Mouse (Mus musculus) MEL (cell line): ENCODE results near the gene Tas2r143. TPM values are rescaled to one million over a fixed set of nuclear protein-coding genes. Genes with fewer than 3 reads are reported as not detected.
A peak's percentile ranks its signal among the peaks of the same experiment; 100 is the strongest.

Experiments used
- DNase-seq: peaks from one replicate; pipeline ENCODE4 v3.0.0; 2011; ENCODE audit warnings: low read depth, low spot score
- H3K27ac ChIP-seq: 2 replicates; pipeline ENCODE4 v1.5.1; 2012; ENCODE audit warnings: low read depth, mild to moderate bottlenecking, control low read depth, low read length, moderate library complexity; ENCODE audit not compliant: control insufficient read depth
- H3K27me3 ChIP-seq, 2 experiments: fragments of 150-350 bp in 1 of 2; sonication (generic) in 1 of 2; 2 replicates each; pipeline ENCODE4 v1.6.1; 2012; ENCODE audit warnings: low read length in 2 of 2, mild to moderate bottlenecking in 2 of 2, improper control_type of control experiment in 1 of 2, moderate library complexity in 1 of 2; ENCODE audit not compliant: insufficient read depth in 2 of 2, control insufficient read depth in 1 of 2
- H3K36me3 ChIP-seq, 2 experiments: 2 replicates each; pipeline ENCODE4 v1.6.1; 2012 to 2014; ENCODE audit warnings: low read length in 2 of 2, improper control_type of control experiment in 1 of 2, inconsistent platforms in 1 of 2, mild to moderate bottlenecking in 1 of 2; ENCODE audit not compliant: insufficient read depth in 2 of 2, control insufficient read depth in 1 of 2
- H3K4me1 ChIP-seq, 2 experiments: fragments of 150-350 bp in 1 of 2; sonication (generic) in 1 of 2; 2 replicates each; pipeline ENCODE4 v1.6.1; 2012; ENCODE audit warnings: low read length in 2 of 2, improper control_type of control experiment in 1 of 2, mild to moderate bottlenecking in 1 of 2; ENCODE audit not compliant: insufficient read depth in 2 of 2, control insufficient read depth in 1 of 2
- H3K4me3 ChIP-seq, 2 experiments: fragments of 150-350 bp in 1 of 2; sonication (generic) in 1 of 2; 2 replicates each; pipeline ENCODE4 v1.5.1; 2012; ENCODE audit warnings: low read depth in 2 of 2, low read length in 2 of 2, mild to moderate bottlenecking in 2 of 2, moderate library complexity in 2 of 2, control low read depth in 1 of 2, improper control_type of control experiment in 1 of 2; ENCODE audit not compliant: control insufficient read depth in 1 of 2, insufficient read depth in 1 of 2
- H3K79me2 ChIP-seq: 2 replicates; pipeline ENCODE4 v1.6.1; 2012; ENCODE audit warnings: mild to moderate bottlenecking, low read length, moderate library complexity; ENCODE audit not compliant: control insufficient read depth, poor library complexity, insufficient read depth
- H3K9ac ChIP-seq: 2 replicates; pipeline ENCODE4 v1.6.1; 2012; ENCODE audit warnings: low read depth, mild to moderate bottlenecking, control low read depth, low read length, moderate library complexity; ENCODE audit not compliant: control insufficient read depth, poor library complexity, severe bottlenecking
- H3K9me3 ChIP-seq: fragments of 150-350 bp; sonication (generic); replicated peaks from 2 replicates; pipeline ENCODE4 v1.6.1; 2012; ENCODE audit warnings: mild to moderate bottlenecking, low read length, improper control_type of control experiment, moderate library complexity; ENCODE audit not compliant: insufficient read depth
- BHLHE40 ChIP-seq: IDR thresholded peaks from 2 replicates; pipeline ENCODE4 v1.6.1; 2012; ENCODE audit warnings: low read depth, mild to moderate bottlenecking, inconsistent platforms, low read length, improper control_type of control experiment, borderline replicate concordance
- CTCF ChIP-seq, 3 experiments: IDR thresholded peaks in 2 of 3; conservative IDR thresholded peaks in 1 of 3; 2 replicates each; pipeline ENCODE4 v1.5.1; 2011 to 2012; ENCODE audit warnings: low read length in 3 of 3, low read depth in 2 of 3, mild to moderate bottlenecking in 2 of 3, improper control_type of control experiment in 1 of 3, inconsistent platforms in 1 of 3, mixed read lengths in 1 of 3, moderate library complexity in 1 of 3; ENCODE audit not compliant: control insufficient read depth in 1 of 3, insufficient read depth in 1 of 3, poor library complexity in 1 of 3, severe bottlenecking in 1 of 3
- MEF2A ChIP-seq: IDR thresholded peaks from 2 replicates; pipeline ENCODE4 v1.6.1; 2014; ENCODE audit warnings: low read depth, mild to moderate bottlenecking, inconsistent platforms, low read length, improper control_type of control experiment; ENCODE audit not compliant: poor library complexity, insufficient replicate concordance, severe bottlenecking; ENCODE audit errors: extremely low read depth
- MYB ChIP-seq: IDR thresholded peaks from 2 replicates; pipeline ENCODE4 v1.6.1; 2011; ENCODE audit warnings: mild to moderate bottlenecking, low read depth, low read length, improper control_type of control experiment
- MYC ChIP-seq: IDR thresholded peaks from 2 replicates; pipeline ENCODE4 v1.6.1; 2011; ENCODE audit warnings: low read depth, mild to moderate bottlenecking, low read length, improper control_type of control experiment, moderate library complexity
- POLR2A ChIP-seq, 2 experiments: IDR thresholded peaks; 2 replicates each; pipeline ENCODE4 v1.6.1; 2011 to 2012; ENCODE audit warnings: low read length in 2 of 2, mild to moderate bottlenecking in 2 of 2, control low read depth in 1 of 2, improper control_type of control experiment in 1 of 2, low read depth in 1 of 2, moderate library complexity in 1 of 2; ENCODE audit not compliant: control insufficient read depth in 1 of 2, insufficient read depth in 1 of 2, poor library complexity in 1 of 2
- POLR2AphosphoS5 ChIP-seq: IDR thresholded peaks from 2 replicates; pipeline ENCODE4 v1.6.1; 2012; ENCODE audit warnings: low read depth, borderline replicate concordance, mild to moderate bottlenecking, inconsistent platforms, low read length, moderate library complexity, mixed read lengths
- RAD21 ChIP-seq: IDR thresholded peaks from 2 replicates; pipeline ENCODE4 v1.6.1; 2011; ENCODE audit warnings: mild to moderate bottlenecking, low read depth, low read length, improper control_type of control experiment
- SMC3 ChIP-seq: IDR thresholded peaks from 2 replicates; pipeline ENCODE4 v1.6.1; 2011; ENCODE audit warnings: low read depth, low read length, improper control_type of control experiment
- TAL1 ChIP-seq: IDR thresholded peaks from 2 replicates; pipeline ENCODE4 v1.6.1; 2012; ENCODE audit warnings: mild to moderate bottlenecking, inconsistent platforms, low read length, moderate library complexity, mixed read lengths
- USF2 ChIP-seq, 2 experiments: IDR thresholded peaks; 2 replicates each; pipeline ENCODE4 v1.6.1; 2011 to 2012; ENCODE audit warnings: improper control_type of control experiment in 2 of 2, low read length in 2 of 2, borderline replicate concordance in 1 of 2, inconsistent platforms in 1 of 2, low read depth in 1 of 2, mild to moderate bottlenecking in 1 of 2; ENCODE audit not compliant: insufficient read depth in 1 of 2
- ZC3H11A ChIP-seq: IDR thresholded peaks from 2 replicates; pipeline ENCODE4 v1.6.1; 2012; ENCODE audit warnings: low read depth, mild to moderate bottlenecking, inconsistent platforms, low read length, improper control_type of control experiment
- ZKSCAN1 ChIP-seq: IDR thresholded peaks from 2 replicates; pipeline ENCODE4 v1.6.1; 2012; ENCODE audit warnings: low read depth, mild to moderate bottlenecking, inconsistent platforms, low read length, improper control_type of control experiment, moderate library complexity
- polyA plus RNA-seq, 2 experiments: library from polyadenylated mRNA; stranded (reverse) in 1 of 2; unstranded in 1 of 2; fragments of >175 nt in 1 of 2; fragments of >200 nt in 1 of 2; gene quantifications; 2 replicates each; pipeline versions ENCODE4 v1.2.1 to v1.2.4; 2012; ENCODE audit warnings: low replicate concordance in 2 of 2, low read depth in 1 of 2; ENCODE audit not compliant: insufficient read length in 2 of 2, insufficient read depth in 1 of 2, missing spikeins in 1 of 2
- total RNA-seq: library from RNA; depleted of rRNA; stranded (reverse); fragments of 300-350 nt; gene quantifications from 2 replicates; pipeline ENCODE4 v1.2.3, GENCODE M21; 2012

Gene Tas2r143
- total and polyA plus RNA-seq, 3 experiments = not detected

DNA sequence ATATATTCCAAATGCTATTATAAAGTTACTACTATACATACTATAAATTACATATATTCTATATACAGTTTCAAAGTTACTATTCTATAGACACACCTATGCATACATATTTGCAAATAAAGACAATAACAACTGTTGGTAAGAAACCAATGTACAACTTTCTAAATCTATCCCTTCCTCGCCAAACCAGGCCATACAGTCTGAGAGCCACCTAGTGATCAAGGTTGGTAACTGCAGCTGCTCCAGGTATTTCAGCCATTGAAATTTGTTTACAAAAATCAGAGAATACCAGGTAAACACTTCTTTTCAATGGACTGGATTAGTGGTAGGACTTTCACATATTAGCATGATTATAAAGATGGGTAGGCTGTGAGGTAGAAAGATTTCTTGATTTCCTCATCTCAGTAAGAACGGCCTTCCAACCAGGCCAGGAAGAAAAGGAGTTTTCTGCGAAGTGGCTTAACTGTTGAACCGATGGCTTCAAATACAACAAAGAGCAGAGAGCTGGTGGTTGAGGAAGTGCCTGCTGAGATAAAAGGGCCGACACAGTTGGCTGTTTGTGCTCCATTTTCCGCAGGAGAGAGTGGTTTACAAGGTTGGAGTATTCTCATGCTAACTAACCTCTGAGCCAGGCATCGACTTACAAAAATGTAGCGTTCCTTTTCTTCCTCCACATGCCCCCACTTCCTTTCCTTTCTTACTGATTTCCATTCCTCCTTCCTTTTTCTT, 19.5 kb upstream of the Tas2r143 start:
- Histone ChIP-seq H3K36me3 (no peaks in the 10 kb centered on the region), H3K27ac (no peak overlapping the region), H3K9me3 (no peaks in the 10 kb centered on the region), H3K9ac (no peak overlapping the region), H3K4me1 (no peaks in the 10 kb centered on the region), H3K4me3 (no peak overlapping the region), H3K79me2 (no peaks in the 10 kb centered on the region), H3K27me3 (peaks cover 4 to 8% of the 10 kb centered on the region in 2 experiments)
- peak; percentile 48 for DNase-seq
- TF ChIP-seq ZC3H11A = peak; percentile 72
- no peak for TF ChIP-seq USF2 (IDR thresholded peaks at IDR 0.05; ENCODE audit: borderline replicate concordance in 1 of 2, insufficient read depth in 1 of 2, low read depth in 1 of 2, low read length in 2 of 2)
- TF ChIP-seq MEF2A = no peak
- peak; percentile 84 for TF ChIP-seq RAD21
- TF ChIP-seq CTCF (IDR thresholded peaks at IDR 0.05 in 2 of 3, conservative IDR thresholded peaks at IDR 0.05 in 1 of 3; ENCODE audit: control insufficient read depth in 1 of 3, insufficient read depth in 1 of 3, low read depth in 2 of 3, low read length in 3 of 3, poor library complexity in 1 of 3, severe bottlenecking in 1 of 3) = peak; percentile 63 to 91 (median 88)
- no peak for TF ChIP-seq ZKSCAN1
- TF ChIP-seq SMC3 = peak; percentile 95
- no peak for TF ChIP-seq POLR2AphosphoS5
- TF ChIP-seq TAL1 = no peak

DNA sequence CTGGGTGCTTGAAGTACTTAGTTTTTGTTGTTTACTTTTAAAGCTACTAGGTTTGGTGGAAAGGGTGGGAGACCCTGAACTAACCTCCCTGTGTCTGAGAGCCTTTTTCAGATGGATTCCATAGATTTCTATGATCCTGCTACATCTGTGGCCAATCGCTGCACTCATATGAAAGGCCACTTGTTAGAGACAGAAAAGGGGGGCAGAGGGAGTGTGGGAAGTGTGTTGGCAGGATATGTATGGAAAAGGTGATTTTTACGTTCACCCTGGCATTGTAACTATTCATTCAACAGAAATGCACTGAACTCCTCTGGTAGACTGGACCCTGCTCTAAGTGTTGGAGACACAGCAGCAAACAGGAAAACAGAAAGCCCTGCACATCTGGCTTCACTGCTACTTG, 18.8 kb upstream of the Tas2r143 start:
- no peak overlapping the region for H3K9ac ChIP-seq
- no peak for DNase-seq
- no peak overlapping the region for H3K4me3 ChIP-seq
- H3K4me1 ChIP-seq = no peaks in the 10 kb centered on the region
- TF ChIP-seq BHLHE40 (no peak), ZC3H11A (no peak), MYB (no peak), POLR2A (IDR thresholded peaks at IDR 0.05; ENCODE audit: control insufficient read depth in 1 of 2, insufficient read depth in 1 of 2, low read depth in 1 of 2, low read length in 2 of 2, poor library complexity in 1 of 2) (no peak), MYC (no peak), CTCF (IDR thresholded peaks at IDR 0.05 in 2 of 3, conservative IDR thresholded peaks at IDR 0.05 in 1 of 3; ENCODE audit: control insufficient read depth in 1 of 3, insufficient read depth in 1 of 3, low read depth in 2 of 3, low read length in 3 of 3, poor library complexity in 1 of 3, severe bottlenecking in 1 of 3) (no peak)
- H3K27me3 ChIP-seq = peaks cover 4 to 8% of the 10 kb centered on the region in 2 experiments
- no peaks in the 10 kb centered on the region for H3K36me3 ChIP-seq
- H3K27ac ChIP-seq = no peak overlapping the region
- H3K79me2 ChIP-seq = no peaks in the 10 kb centered on the region
- H3K9me3 ChIP-seq = no peaks in the 10 kb centered on the region
